Mouse (Mus musculus) forelimb bud, embryonic 11.5 days (tissue): ENCODE measurements at regions not wholly inside any gene's neighbourhood (a gene's known extent, or its start where the extent isn't known, plus 50 kb on each side); places are given as distances from the start of the nearest gene placed in this dataset.
"Not testable (repeated sequence)": the region's sequence is repeated elsewhere in the genome, so short reads cannot be mapped to it uniquely, and the experiment has no call there.

ENCODE experiments used
- DNase-seq: peaks from one replicate; pipeline ENCODE4 v3.0.0-alpha.2; 2012; ENCODE audit warnings: low read depth, low spot score

DNA sequence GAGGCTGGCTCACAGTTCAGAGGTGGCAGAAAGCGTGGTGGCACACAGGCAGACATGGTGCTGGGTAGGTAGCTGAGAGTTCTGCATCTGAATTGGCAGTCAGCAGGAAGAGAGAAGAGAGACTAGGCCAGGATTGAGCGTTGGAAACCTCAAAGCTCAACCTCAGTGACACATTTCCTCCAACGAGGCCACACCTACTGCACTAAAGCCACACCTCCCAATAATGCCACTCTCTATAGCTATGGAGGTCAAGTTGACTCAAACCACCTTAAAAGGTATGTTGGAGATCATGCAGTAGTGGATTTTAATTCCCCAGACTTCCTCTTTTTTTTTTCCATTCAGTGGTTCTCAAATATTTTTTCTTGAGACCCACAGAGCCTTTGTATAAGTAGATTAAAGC, 57.1 kb downstream of the Ccdc54 start:
- no peak for DNase-seq

GRCm38 (mm10) chr16:50529511-50530416, 61.2 kb downstream of the Ccdc54 start:
- peak; percentile 92 for DNase-seq

DNA sequence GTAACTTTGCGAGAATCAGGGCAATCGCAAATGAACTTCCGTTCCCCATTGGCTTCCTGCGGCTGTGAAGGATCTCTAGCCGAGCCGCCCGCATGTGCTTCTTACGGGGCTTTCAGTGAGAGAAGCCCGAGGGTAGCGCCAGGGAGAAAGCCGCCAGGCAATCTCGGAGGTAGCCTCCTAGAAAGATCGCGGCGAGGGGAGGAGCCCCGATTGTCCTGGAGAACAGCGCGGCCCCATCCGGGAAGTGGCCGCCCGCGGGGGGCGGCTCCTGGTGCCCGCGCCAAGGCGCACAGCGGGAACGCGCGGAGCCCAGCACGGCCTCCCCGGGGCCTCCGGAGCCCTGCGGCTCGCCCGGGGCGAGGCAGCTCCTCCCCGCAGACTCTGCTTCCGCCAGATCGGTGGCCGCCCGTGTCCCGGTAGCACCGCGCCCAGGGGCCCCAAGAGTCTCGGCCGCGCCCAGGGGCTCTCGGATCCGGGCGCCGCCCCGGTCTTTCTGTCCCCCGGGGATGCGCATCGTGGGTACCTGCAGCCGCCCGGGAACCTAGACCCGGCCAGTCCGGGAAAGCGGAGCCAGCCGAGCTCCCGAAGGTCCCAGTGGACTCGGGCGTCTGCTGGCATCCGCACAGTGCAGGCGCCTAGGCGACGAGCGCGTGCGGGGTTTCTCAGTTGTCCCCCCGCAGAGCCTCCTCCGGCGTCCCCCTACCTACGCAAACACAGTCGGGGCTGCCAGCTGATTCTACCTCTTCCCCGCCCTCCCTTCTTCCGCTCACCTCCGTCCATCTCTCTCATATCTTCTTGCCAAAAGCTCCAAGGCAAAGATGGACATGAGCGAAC, 62.1 kb downstream of the Ccdc54 start:
- peak; percentile 67 for DNase-seq

GRCm38 (mm10) chr16:50528355-50528676, 62.6 kb downstream of the Ccdc54 start:
- no peak for DNase-seq

GRCm38 (mm10) chr16:50526930-50527329, 64.0 kb downstream of the Ccdc54 start:
- not testable (repeated sequence) for DNase-seq

GRCm38 (mm10) chr16:50525934-50526366, 65.0 kb downstream of the Ccdc54 start:
- no peak for DNase-seq

GRCm38 (mm10) chr16:50525504-50525903, 65.5 kb downstream of the Ccdc54 start:
- DNase-seq: no peak

GRCm38 (mm10) chr16:50519610-50520009, 71.3 kb downstream of the Ccdc54 start:
- no peak for DNase-seq

- DNase-seq: no peak
Observed at GRCm38 (mm10) chr16:50516579-50516978, 74.4 kb downstream of the Ccdc54 start.

GRCm38 (mm10) chr16:50515039-50515438, 75.9 kb downstream of the Ccdc54 start:
- no peak for DNase-seq

DNA sequence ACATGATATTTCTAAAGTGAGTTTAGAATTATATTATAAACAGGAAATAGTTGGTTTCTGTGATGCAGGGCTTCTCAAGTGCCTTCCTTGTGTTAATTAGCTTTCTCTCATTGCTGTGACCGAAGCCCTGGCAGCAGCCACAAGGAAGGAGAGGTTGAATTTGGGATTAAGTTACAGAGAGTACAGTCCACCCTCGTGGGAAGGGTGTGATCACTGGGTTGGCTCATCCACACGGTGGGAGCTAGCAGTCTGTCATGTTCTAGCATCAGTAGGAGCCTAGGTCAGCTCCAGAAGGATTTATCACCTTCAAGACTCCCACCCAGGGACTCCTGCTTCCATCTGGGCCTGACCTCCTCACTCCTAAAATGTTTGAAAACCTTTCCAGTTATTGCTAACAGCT, 78.9 kb downstream of the Ccdc54 start:
- DNase-seq: no peak

DNA sequence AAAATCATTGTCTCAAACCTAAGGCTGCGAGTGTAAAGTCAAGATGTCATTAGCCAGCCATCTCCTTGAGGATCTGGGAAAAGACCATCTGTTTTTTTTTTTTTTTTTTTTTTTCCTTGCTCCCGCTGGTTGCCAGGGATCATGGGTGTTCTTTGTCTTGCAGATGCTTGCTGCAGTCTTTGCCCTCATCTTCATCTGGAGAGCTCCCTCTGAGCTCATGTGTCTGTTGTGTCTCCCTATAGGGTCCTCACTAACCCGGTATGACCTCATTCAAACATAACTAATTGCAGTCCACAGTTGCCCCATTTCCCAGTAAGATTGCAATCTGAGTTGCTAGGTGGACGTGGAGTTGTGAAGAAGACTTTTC, 77.3 kb upstream of the Bbx start:
- DNase-seq: no peak

GRCm38 (mm10) chr16:50508673-50509528, 76.7 kb upstream of the Bbx start:
- DNase-seq: no peak

DNA sequence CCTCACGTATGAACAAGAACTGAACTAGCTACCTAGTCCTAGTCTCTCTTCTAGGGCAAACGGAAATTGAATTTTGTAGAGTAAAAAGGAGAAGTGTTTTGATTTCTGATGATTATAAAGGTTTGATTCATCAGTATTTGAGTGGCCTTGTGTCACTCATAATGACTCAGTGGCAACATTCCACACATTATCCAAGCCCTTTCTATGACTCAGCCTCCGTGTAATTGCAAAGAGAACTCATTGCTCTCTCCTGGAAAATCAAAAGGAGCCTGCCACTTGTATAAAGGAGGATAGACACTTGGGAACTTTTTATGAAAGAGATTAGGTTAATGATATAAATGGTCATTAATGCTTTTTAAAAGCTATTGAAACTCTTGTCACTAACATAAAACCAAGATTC, 72.4 kb upstream of the Bbx start:
- DNase-seq: no peak

DNA sequence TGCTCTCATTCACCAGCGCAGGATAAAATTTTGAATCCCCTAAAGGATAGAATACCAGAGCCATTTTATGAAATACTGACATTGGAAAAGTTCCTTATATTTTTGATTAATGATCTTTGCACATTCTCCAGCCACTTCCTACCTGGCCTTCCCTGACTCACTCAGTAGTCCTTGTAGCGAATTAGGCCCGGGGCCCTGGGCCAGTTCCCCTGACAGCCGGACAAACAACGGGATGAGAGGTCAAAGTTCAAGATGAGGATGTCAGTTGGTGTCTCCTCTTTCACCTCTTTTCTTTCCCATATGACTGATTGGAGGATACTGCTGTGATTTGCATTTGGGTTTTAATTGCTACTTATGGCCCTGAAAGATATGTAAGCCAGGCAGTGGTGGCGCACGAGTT, 66.7 kb upstream of the Bbx start:
- DNase-seq: no peak

DNA sequence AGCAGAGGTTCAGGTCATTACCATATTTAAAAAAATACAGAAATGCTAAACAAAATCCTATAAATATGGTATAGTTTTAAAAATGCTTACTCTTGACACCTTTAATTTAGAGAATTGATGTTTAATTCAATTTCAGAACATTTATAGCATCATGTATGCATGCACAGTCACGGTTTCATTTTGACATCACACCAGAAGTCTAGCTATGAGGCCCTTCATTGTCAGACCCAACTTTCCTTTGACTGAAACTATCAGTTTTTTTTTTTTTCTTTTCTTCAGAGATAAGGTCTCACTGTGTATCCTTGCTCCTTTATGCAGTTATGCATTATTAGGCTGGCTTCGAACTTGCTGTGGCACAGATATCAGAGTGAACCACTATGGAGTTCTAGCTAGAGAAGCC, 61.5 kb upstream of the Bbx start:
- no peak for DNase-seq

DNA sequence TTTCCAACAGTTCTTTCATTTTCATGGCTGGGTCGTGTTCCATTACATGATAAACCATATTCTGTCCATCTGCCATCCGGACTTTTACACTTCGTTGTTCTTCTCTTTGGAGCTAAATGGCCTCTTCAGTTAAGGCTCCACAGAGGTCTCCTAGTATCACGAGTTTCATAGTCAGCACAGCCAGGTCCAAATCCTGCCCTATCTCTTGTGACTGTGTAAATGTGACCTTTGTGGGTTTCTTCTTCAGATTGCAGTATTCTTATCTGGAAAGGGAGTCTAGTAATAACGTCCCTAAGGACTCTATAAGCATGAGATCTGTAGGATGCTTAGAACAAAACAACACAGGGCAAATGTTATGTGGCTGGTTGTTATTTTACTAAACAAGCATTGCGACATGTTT, 57.1 kb upstream of the Bbx start:
- no peak for DNase-seq

DNA sequence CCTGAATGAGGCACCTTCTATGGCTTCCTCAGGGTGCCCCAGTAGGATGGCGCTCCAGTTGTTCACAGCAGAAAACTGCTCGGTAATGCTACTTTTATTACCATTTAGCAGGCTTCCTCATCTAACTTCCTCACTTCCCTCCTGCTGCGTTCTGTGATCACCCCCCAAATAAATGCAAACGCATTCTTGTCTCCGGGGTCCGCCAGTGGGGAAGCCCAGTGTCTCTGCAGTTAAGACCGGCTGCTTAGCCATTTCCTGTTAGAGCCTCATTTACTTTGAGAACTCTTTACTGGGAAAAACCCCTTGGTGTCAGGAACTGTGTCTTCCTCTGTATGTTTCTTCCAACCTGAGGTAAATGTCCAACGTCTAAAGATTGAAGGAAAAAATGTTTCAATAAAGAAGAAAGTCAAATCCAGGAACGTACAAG, 50.2 kb upstream of the Bbx start:
- no peak for DNase-seq
